Mouse (Mus musculus) kidney, postnatal 0 days (tissue): ENCODE measurements at regions not wholly inside any gene's neighbourhood (a gene's known extent, or its start where the extent isn't known, plus 50 kb on each side); places are given as distances from the start of the nearest gene placed in this dataset.
"Not testable (repeated sequence)": the region's sequence is repeated elsewhere in the genome, so short reads cannot be mapped to it uniquely, and the experiment has no call there.

Source experiments
- ATAC-seq: fragments of 200-750 bp; cut with Nextera tagmentation; replicated peaks from 2 replicates; pipeline ENCODE4 v1.8.0; 2017; ENCODE audit warnings: low read depth, moderate number of reproducible peaks, moderate TSS enrichment, moderate library complexity; ENCODE audit not compliant: low FRiP score
- DNase-seq: peaks from one replicate; pipeline ENCODE4 v3.0.0-alpha.2; 2016; ENCODE audit warnings: low spot score
- H3K27ac ChIP-seq: fragments of 300-500 bp; sonication (generic); 2 replicates; pipeline ENCODE4 v1.5.1; 2014; ENCODE audit warnings: mild to moderate bottlenecking
- H3K27me3 ChIP-seq: fragments of 300-500 bp; sonication (generic); 2 replicates; pipeline ENCODE4 v1.6.1; 2014; ENCODE audit warnings: low read length, mixed read lengths; ENCODE audit not compliant: insufficient read depth
- H3K36me3 ChIP-seq: fragments of 300-500 bp; sonication (generic); 2 replicates; pipeline ENCODE4 v1.6.1; 2014; ENCODE audit warnings: low read length, mixed read lengths; ENCODE audit not compliant: insufficient read depth
- H3K4me1 ChIP-seq: fragments of 300-500 bp; sonication (generic); replicated peaks from 2 replicates; pipeline ENCODE4 v1.6.1; 2014; ENCODE audit warnings: antibody characterized with exemption, low read length, mixed read lengths; ENCODE audit not compliant: insufficient read depth
- H3K4me2 ChIP-seq: fragments of 300-500 bp; sonication (generic); 2 replicates; pipeline ENCODE4 v1.6.1; 2014; ENCODE audit warnings: mild to moderate bottlenecking, low read length, moderate library complexity, mixed read lengths
- H3K4me3 ChIP-seq: fragments of 300-500 bp; sonication (generic); replicated peaks from 2 replicates; pipeline ENCODE4 v1.5.1; 2014; ENCODE audit warnings: low read depth, low read length
- H3K9ac ChIP-seq: fragments of 300-500 bp; sonication (generic); 2 replicates; pipeline ENCODE4 v1.6.1; 2014; ENCODE audit warnings: low read depth, low read length
- H3K9me3 ChIP-seq: fragments of 300-500 bp; sonication (generic); replicated peaks from 2 replicates; pipeline ENCODE4 v1.6.1; 2016; ENCODE audit warnings: low read length, inconsistent platforms, mixed read lengths
- CTCF ChIP-seq: IDR thresholded peaks from 2 replicates; pipeline ENCODE4 v1.5.1; 2016; ENCODE audit warnings: antibody characterized with exemption, low read depth, mild to moderate bottlenecking, moderate library complexity
- WGBS: fragments of 180-500 bp; shearing (Covaris S2); extraction: QIAGEN DNeasy Blood & Tissue Kit; methylation state at CpG from one replicate; pipeline ENCODE4 v1.1.7; 2014; 5-methylcytosine and 5-hydroxymethylcytosine counted together

- no peaks in the 10 kb centered on the region for H3K9me3 ChIP-seq
- no peaks in the 10 kb centered on the region for H3K36me3 ChIP-seq
- no peak overlapping the region for H3K9ac ChIP-seq
- TF ChIP-seq CTCF, result peak; percentile 23; the same call in 1 of the 2 replicates
- no peaks in the 10 kb centered on the region for H3K27me3 ChIP-seq
- no peak overlapping the region for H3K27ac ChIP-seq
- WGBS, result 63% methylated on average over 2 of the region's 2 CpGs
- ATAC-seq (no peak), DNase-seq (no peak)
- no peaks in the 10 kb centered on the region for H3K4me1 ChIP-seq
- H3K4me3 ChIP-seq, result no peak overlapping the region
- H3K4me2 ChIP-seq, result no peak overlapping the region
These were observed 922.9 kb upstream of the Ppp6c start for GRCm38 (mm10) chr2:40149186-40149585.

GRCm38 (mm10) chr2:40127615-40128014 is 901.4 kb upstream of the Ppp6c start:
- not testable (repeated sequence) for H3K27me3 ChIP-seq, H3K4me3 ChIP-seq, H3K27ac ChIP-seq, H3K4me2 ChIP-seq, H3K9ac ChIP-seq, H3K36me3 ChIP-seq, H3K4me1 ChIP-seq, ATAC-seq, H3K9me3 ChIP-seq, DNase-seq
- WGBS, result 92% methylated on average over 14 of the region's 14 CpGs

- no peak for ATAC-seq
- no peaks in the 10 kb centered on the region for H3K4me1 ChIP-seq
- H3K36me3 ChIP-seq, result no peaks in the 10 kb centered on the region
- no peaks in the 10 kb centered on the region for H3K27me3 ChIP-seq
- no peak overlapping the region for H3K4me3 ChIP-seq
- no peak overlapping the region for H3K4me2 ChIP-seq
- no peak for DNase-seq
- WGBS, result 90% methylated on average over 10 of the region's 10 CpGs
- no peaks in the 10 kb centered on the region for H3K9me3 ChIP-seq
- no peak overlapping the region for H3K9ac ChIP-seq
- H3K27ac ChIP-seq, result no peak overlapping the region
- TF ChIP-seq CTCF, result no peak
These were observed 892.9 kb upstream of the Ppp6c start for GRCm38 (mm10) chr2:40119176-40119575.

- ATAC-seq (no peak), DNase-seq (no peak)
- H3K4me3 ChIP-seq, result no peak overlapping the region
- no peaks in the 10 kb centered on the region for H3K4me1 ChIP-seq
- no peak overlapping the region for H3K9ac ChIP-seq
- WGBS, result 83% methylated on average over 1 of the region's 1 CpGs
- H3K36me3 ChIP-seq, result no peaks in the 10 kb centered on the region
- no peak overlapping the region for H3K27ac ChIP-seq
- no peaks in the 10 kb centered on the region for H3K27me3 ChIP-seq
- no peak for TF ChIP-seq CTCF
- H3K9me3 ChIP-seq, result no peaks in the 10 kb centered on the region
- H3K4me2 ChIP-seq, result no peak overlapping the region
These were observed 888.2 kb upstream of the Ppp6c start for GRCm38 (mm10) chr2:40114435-40114834.
